Comparison of ENCODE assay signal across 24 mouse cellular contexts in the genomic region with DNA sequence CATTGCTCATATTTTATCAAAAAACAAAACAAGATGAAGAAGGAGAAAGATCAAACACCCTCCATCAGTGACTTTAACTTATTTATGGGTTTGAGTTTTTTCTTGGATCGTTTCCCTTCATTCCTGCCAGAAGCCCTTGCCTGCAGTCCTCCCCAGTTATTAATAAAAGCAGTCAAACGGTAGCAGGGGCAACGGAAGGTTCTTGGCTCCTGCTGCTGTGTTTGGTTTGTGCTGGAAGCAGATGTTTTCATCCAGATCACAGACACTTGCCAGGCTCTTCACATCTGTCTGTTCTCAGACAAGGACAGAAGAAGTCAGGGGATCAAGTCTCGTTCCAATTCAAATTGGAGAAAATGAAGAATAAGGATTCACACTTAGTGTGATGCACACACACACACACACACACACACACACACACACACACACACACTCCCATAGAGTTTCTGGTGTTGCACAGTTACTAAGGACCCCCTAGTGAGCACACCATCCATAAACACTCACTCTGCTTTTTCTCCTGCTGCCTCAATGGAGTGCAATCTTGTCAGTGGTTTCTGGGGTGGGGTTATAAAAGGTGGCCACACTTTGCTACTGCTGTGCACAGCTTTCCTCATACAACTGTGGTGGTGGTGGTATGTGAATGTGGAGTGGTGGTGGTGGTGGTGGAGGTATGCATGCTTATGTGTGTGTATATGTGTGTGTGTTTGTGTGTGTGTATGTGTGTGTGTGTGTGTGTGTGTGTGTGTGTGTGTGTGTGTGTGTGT.
A peak's percentile ranks its signal among the peaks of the same experiment; 100 is the strongest.
DNase-seq lines count a peak whose midpoint lies in the region; ATAC-seq and TF ChIP-seq lines count a peak whose summit lies in the region.
"Had no signal": no experiment of that assay in that cellular context is flagged by ENCODE, and none has a peak within 500 bp of the region (broad histone marks: within the 10 kb centered on the region; RNA-seq: fewer than 3 reads in every experiment).

No protein-coding gene starts in this region.

- no peaks in the 10 kb centered on the region for H3K9me3 ChIP-seq in kidney, postnatal 0 days (replicated peaks; ENCODE audit: low read length)
- H3K9me3 ChIP-seq in lung, embryonic 14.5 days (ENCODE audit: low read depth, low read length), result no peaks in the 10 kb centered on the region; the same call in 1 of the 2 replicates
- 0 out of 2 replicates have a peak, but pooled peaks cover 4% of the 10 kb centered on the region for H3K9me3 ChIP-seq in limb, embryonic 10.5 days (replicated peaks)
- H3K9me3 ChIP-seq: forebrain, embryonic 13.5 days; heart, embryonic 10.5 days; heart, embryonic 15.5 days; hindbrain, embryonic 12.5 days; intestine, embryonic 15.5 days; midbrain, embryonic 15.5 days; stomach, embryonic 15.5 days had no signal

- H3K27me3 ChIP-seq in kidney, postnatal 0 days (ENCODE audit: insufficient read depth, low read length), result no peaks in the 10 kb centered on the region
- H3K27me3 ChIP-seq in lung, embryonic 14.5 days (ENCODE audit: insufficient read depth, low read length), result no peaks in the 10 kb centered on the region
- H3K27me3 ChIP-seq in limb, embryonic 10.5 days (ENCODE audit: low read depth, poor library complexity, severe bottlenecking), result no peaks in the 10 kb centered on the region
- H3K27me3 ChIP-seq: forebrain, embryonic 13.5 days; heart, embryonic 15.5 days; hindbrain, embryonic 12.5 days; intestine, embryonic 15.5 days; midbrain, embryonic 15.5 days; stomach, embryonic 15.5 days had no signal

- H3K36me3 ChIP-seq in kidney, postnatal 0 days (ENCODE audit: insufficient read depth, low read length), result no peaks in the 10 kb centered on the region
- H3K36me3 ChIP-seq in lung, embryonic 14.5 days (ENCODE audit: insufficient read depth), result no peaks in the 10 kb centered on the region
- H3K36me3 ChIP-seq in limb, embryonic 10.5 days, result peaks cover 3% of the 10 kb centered on the region; the same call in 1 of the 2 replicates
- H3K36me3 ChIP-seq: heart, embryonic 10.5 days; heart, embryonic 15.5 days; hindbrain, embryonic 12.5 days; intestine, embryonic 15.5 days; midbrain, embryonic 15.5 days; stomach, embryonic 15.5 days had no signal

- no peak for ATAC-seq in kidney, postnatal 0 days (replicated peaks; ENCODE audit: low FRiP score, low read depth)
- peak; percentile 44; the same call in 1 of the 2 replicates for ATAC-seq in lung, embryonic 14.5 days (ENCODE audit: insufficient read depth)
- ATAC-seq: activated CD4-positive, CD25-positive, alpha-beta regulatory T cell, adult 4 months; forebrain, embryonic 13.5 days; hindbrain, postnatal 0 days; intestine, embryonic 15.5 days; midbrain, embryonic 15.5 days had no signal

- no peak for TF ChIP-seq CTCF in kidney, postnatal 0 days (IDR thresholded peaks at IDR 0.05; ENCODE audit: low read depth)
- no peak for TF ChIP-seq CTCF in lung, embryonic 14.5 days (IDR thresholded peaks at IDR 0.05; ENCODE audit: low read depth)

- no peak overlapping the region for H3K4me2 ChIP-seq in kidney, postnatal 0 days (ENCODE audit: low read length)
- H3K4me2 ChIP-seq in lung, embryonic 14.5 days, result no peak overlapping the region
- H3K4me2 ChIP-seq: forebrain, embryonic 13.5 days; heart, embryonic 15.5 days; hindbrain, embryonic 12.5 days; intestine, embryonic 15.5 days; liver, embryonic 11.5 days; midbrain, embryonic 15.5 days; stomach, embryonic 15.5 days had no signal

- H3K4me3 ChIP-seq in kidney, postnatal 0 days (replicated peaks; ENCODE audit: low read depth, low read length), result no peak overlapping the region
- no peak overlapping the region for H3K4me3 ChIP-seq in lung, embryonic 14.5 days (ENCODE audit: low read depth, low read length)
- H3K4me3 ChIP-seq in limb, embryonic 10.5 days, result no peak overlapping the region
- H3K4me3 ChIP-seq: forebrain, embryonic 13.5 days; heart, embryonic 10.5 days; heart, embryonic 15.5 days; hindbrain, embryonic 12.5 days; intestine, embryonic 15.5 days; midbrain, embryonic 15.5 days; stomach, embryonic 15.5 days had no signal

- no peak overlapping the region for H3K27ac ChIP-seq in kidney, postnatal 0 days
- H3K27ac ChIP-seq in lung, embryonic 14.5 days (ENCODE audit: low read depth), result no peak overlapping the region
- H3K27ac ChIP-seq in limb, embryonic 10.5 days, result peak overlapping the region; percentile 39; the same call in 1 of the 2 replicates
- H3K27ac ChIP-seq: forebrain, embryonic 13.5 days; heart, embryonic 10.5 days; heart, embryonic 15.5 days; hindbrain, embryonic 12.5 days; hindbrain, postnatal 0 days; intestine, embryonic 15.5 days; midbrain, embryonic 15.5 days; stomach, embryonic 15.5 days had no signal

- peak; percentile 73 for DNase-seq in kidney, postnatal 0 days (ENCODE audit: low spot score)
- DNase-seq in kidney, adult 18-20 months, result no peak
- peak; percentile 78 for DNase-seq in lung, embryonic 14.5 days
- no peak for DNase-seq in lung, adult 18-20 months
- DNase-seq in MN1 (ENCODE audit: low spot score), result peak; percentile 40
- no peak for DNase-seq in limb, embryonic 10.5 days (ENCODE audit: low spot score)
- DNase-seq: adrenal gland, adult 2 months; adrenal gland, postnatal 36 days; B cell, adult 2 months; cerebellum, adult 18-20 months; cerebellum, postnatal 14 days; gastrocnemius, postnatal 10 days; heart, postnatal 36 days; right cerebral cortex, postnatal 25 days had no signal

- WGBS in kidney, postnatal 0 days, result 29% methylated on average over 4 of the region's 4 CpGs
- WGBS in lung, embryonic 14.5 days, result 16% methylated on average over 4 of the region's 4 CpGs
- WGBS in limb, embryonic 10.5 days, result 36% methylated on average over 4 of the region's 4 CpGs

- no peaks in the 10 kb centered on the region for H3K4me1 ChIP-seq in kidney, postnatal 0 days (replicated peaks; ENCODE audit: insufficient read depth, low read length)
- no peaks in the 10 kb centered on the region for H3K4me1 ChIP-seq in lung, embryonic 14.5 days (ENCODE audit: insufficient read depth)
- peaks cover 27% of the 10 kb centered on the region for H3K4me1 ChIP-seq in limb, embryonic 10.5 days
- H3K4me1 ChIP-seq: forebrain, embryonic 13.5 days; hindbrain, embryonic 12.5 days; intestine, embryonic 15.5 days; midbrain, embryonic 15.5 days; stomach, embryonic 15.5 days had no signal

- H3K9ac ChIP-seq in kidney, postnatal 0 days (ENCODE audit: low read depth, low read length), result no peak overlapping the region
- no peak overlapping the region for H3K9ac ChIP-seq in lung, embryonic 14.5 days
- H3K9ac ChIP-seq: forebrain, embryonic 13.5 days; heart, embryonic 15.5 days; hindbrain, embryonic 12.5 days; intestine, embryonic 15.5 days; midbrain, embryonic 15.5 days; stomach, embryonic 15.5 days had no signal

Comparison
In these comparisons a context has a peak if more than half of its experiments do, and no peak if none do; other contexts are left out.
1. DNase-seq: peak in kidney, postnatal 0 days (single experiment), lung, embryonic 14.5 days (single experiment) and MN1 (single experiment); none in kidney, adult 18-20 months (single experiment), lung, adult 18-20 months (0 of 2) and limb, embryonic 10.5 days (single experiment).